In the genomic region with DNA sequence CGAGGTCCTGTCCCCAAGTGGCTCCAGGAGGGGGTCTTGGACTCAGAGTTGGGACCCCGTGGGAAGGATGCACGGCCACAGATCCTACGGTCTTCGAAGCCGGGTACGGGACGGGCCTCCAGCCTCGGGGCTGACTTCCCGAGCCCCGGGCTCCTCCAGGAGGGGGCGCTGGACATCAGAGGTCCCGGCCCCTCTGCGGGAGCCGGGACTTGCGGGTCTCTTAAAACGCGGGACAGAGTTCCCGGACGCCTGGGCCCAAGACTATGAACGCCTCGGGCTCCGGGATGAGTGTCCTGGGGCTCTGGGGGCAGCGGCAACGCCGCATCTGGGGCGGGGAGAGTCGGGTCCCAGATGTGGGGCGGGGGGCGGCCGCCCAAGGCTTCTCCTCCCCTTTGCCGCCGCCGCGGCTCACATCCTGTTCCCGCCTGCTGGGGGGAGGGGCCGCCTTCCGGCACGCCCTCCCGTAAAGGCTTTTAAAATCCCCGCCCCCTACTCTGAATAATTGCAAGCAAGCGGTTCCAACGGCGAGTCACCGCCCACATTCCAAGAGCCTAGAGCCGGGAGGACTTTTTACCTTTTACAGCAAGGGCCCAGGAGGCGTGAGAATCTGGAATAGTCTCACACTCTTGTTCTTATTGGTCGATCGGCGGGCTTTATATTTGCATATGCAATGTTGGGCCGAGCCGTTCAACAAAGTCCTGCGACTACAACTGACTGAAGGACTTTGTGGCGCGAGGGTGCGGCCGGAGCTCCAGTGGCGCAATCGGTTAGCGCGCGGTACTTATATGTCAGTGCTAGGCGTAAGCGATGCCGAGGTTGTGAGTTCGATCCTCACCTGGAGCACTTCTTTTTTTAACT, we compare ENCODE assay signal across 8 mouse cellular contexts. TPM values are rescaled to one million over a fixed set of nuclear protein-coding genes. Genes with fewer than 3 reads are reported as not detected.
DNase-seq lines count a peak whose midpoint lies in the region; ATAC-seq and TF ChIP-seq lines count a peak whose summit lies in the region.

Gene Plekhg2, minus strand, starts transcription at position 349 of the 858 bp plus-strand sequence.

- H3K27me3 ChIP-seq in G1E (ENCODE audit: insufficient read depth, low read length): peaks cover 12% of the 10 kb centered on the region; the same call in 1 of the 2 replicates
- H3K27me3 ChIP-seq in forebrain, embryonic 16.5 days (replicated peaks; ENCODE audit: control insufficient read depth, insufficient read depth, low read length): no peaks in the 10 kb centered on the region
- no peaks in the 10 kb centered on the region for H3K27me3 ChIP-seq in lung, embryonic 14.5 days (ENCODE audit: insufficient read depth, low read length)
- H3K27me3 ChIP-seq in thymus, adult 2 months (ENCODE audit: control insufficient read depth, insufficient read depth, low read length): no peaks in the 10 kb centered on the region

- peak; percentile 88 for DNase-seq in G1E (ENCODE audit: low spot score)
- DNase-seq in cerebellum, adult 18-20 months: peak; percentile 86 to 92
- peak; percentile 99 to 100 for DNase-seq in heart, postnatal 36 days
- peak; percentile 87 to 92 for DNase-seq in layer of hippocampus, adult 2 months (ENCODE audit: low spot score in 2 of 2)
- peak; percentile 100 for DNase-seq in lung, embryonic 14.5 days
- peak; percentile 96 for DNase-seq in thymus, adult 2 months

- H3K4me3 ChIP-seq in G1E (ENCODE audit: low read depth, low read length): peak within 1 kb of the TSS; percentile 75
- H3K4me3 ChIP-seq in forebrain, embryonic 16.5 days (replicated peaks; ENCODE audit: low read length): peak within 1 kb of the TSS; percentile 75
- H3K4me3 ChIP-seq in layer of hippocampus, adult 2 months: peak within 1 kb of the TSS; percentile 68
- H3K4me3 ChIP-seq in lung, embryonic 14.5 days (ENCODE audit: low read depth, low read length): peak within 1 kb of the TSS; percentile 87
- peak within 1 kb of the TSS; percentile 52 for H3K4me3 ChIP-seq in olfactory bulb, adult 2 months (ENCODE audit: insufficient read depth, low read depth, low read length)
- H3K4me3 ChIP-seq in thymus, adult 2 months (ENCODE audit: control insufficient read depth, insufficient read depth, low read length): peak within 1 kb of the TSS; percentile 97

- H3K9me3 ChIP-seq in G1E (replicated peaks): no peaks in the 10 kb centered on the region
- H3K9me3 ChIP-seq in forebrain, embryonic 16.5 days (ENCODE audit: control insufficient read depth, low read length): no peaks in the 10 kb centered on the region
- H3K9me3 ChIP-seq in lung, embryonic 14.5 days (ENCODE audit: low read depth, low read length): no peaks in the 10 kb centered on the region

- ATAC-seq in G1E (ENCODE audit: extremely low read depth, insufficient number of reproducible peaks, low FRiP score, poor library complexity, severe bottlenecking): peak; percentile 81
- peak; percentile 81 for ATAC-seq in forebrain, embryonic 16.5 days
- peak; percentile 88 for ATAC-seq in lung, embryonic 14.5 days (ENCODE audit: insufficient read depth)

- peak within 1 kb of the TSS; percentile 88 for H3K4me2 ChIP-seq in forebrain, embryonic 16.5 days (ENCODE audit: low read length)
- H3K4me2 ChIP-seq in lung, embryonic 14.5 days: peak within 1 kb of the TSS; percentile 88

- intact Hi-C loops in heart, postnatal 36 days (cut with DNase I): loop anchor here (1.0 to 10.0 kb wide), 3 partner anchors 14 to 1038 kb away; partner anchors contain the start of gene Ltbp4

- H3K9ac ChIP-seq in forebrain, embryonic 16.5 days (replicated peaks; ENCODE audit: low read depth, low read length): peak within 1 kb of the TSS; percentile 85
- peak within 1 kb of the TSS; percentile 96 for H3K9ac ChIP-seq in lung, embryonic 14.5 days

- no peak; the same call in 1 of the 2 replicates for TF ChIP-seq POLR2A in olfactory bulb, adult 2 months (IDR thresholded peaks at IDR 0.05; ENCODE audit: insufficient read depth, low read depth, low read length)
- peak; percentile 51 for TF ChIP-seq POLR2A in thymus, adult 2 months (IDR thresholded peaks at IDR 0.05; ENCODE audit: control insufficient read depth, extremely low read depth, insufficient read depth, low read length, poor library complexity)

- under 1% methylated on average over 53 of the region's 66 CpGs for WGBS in forebrain, embryonic 16.5 days
- under 1% methylated on average over 62 of the region's 66 CpGs for WGBS in lung, embryonic 14.5 days
- under 1% methylated on average over 64 of the region's 66 CpGs for WGBS in olfactory bulb, adult 2 months
- under 1% methylated on average over 62 of the region's 66 CpGs for WGBS in thymus, adult 2 months

- peaks cover 64% of the 10 kb centered on the region for H3K4me1 ChIP-seq in G1E (ENCODE audit: insufficient read depth, low read depth, low read length)
- peaks cover 39% of the 10 kb centered on the region for H3K4me1 ChIP-seq in forebrain, embryonic 16.5 days (replicated peaks; ENCODE audit: control insufficient read depth, insufficient read depth, low read length)
- peaks cover 18% of the 10 kb centered on the region for H3K4me1 ChIP-seq in lung, embryonic 14.5 days (ENCODE audit: insufficient read depth)
- peaks cover 17% of the 10 kb centered on the region for H3K4me1 ChIP-seq in olfactory bulb, adult 2 months (ENCODE audit: control insufficient read depth, insufficient read depth, low read length)
- peaks cover 43% of the 10 kb centered on the region for H3K4me1 ChIP-seq in thymus, adult 2 months (replicated peaks; ENCODE audit: control insufficient read depth, insufficient read depth, low read length)

- H3K27ac ChIP-seq in forebrain, embryonic 16.5 days (ENCODE audit: low read length): peak within 1 kb of the TSS; percentile 83
- H3K27ac ChIP-seq in layer of hippocampus, adult 2 months: peak within 1 kb of the TSS; percentile 77
- peak within 1 kb of the TSS; percentile 97 for H3K27ac ChIP-seq in lung, embryonic 14.5 days (ENCODE audit: low read depth)
- H3K27ac ChIP-seq in olfactory bulb, adult 2 months (ENCODE audit: insufficient read depth, low read depth, low read length): peak within 1 kb of the TSS; percentile 59; the same call in 1 of the 2 replicates
- H3K27ac ChIP-seq in thymus, adult 2 months (ENCODE audit: control insufficient read depth, insufficient read depth, low read length): peak within 1 kb of the TSS; percentile 84

- peaks cover 30% of the 10 kb centered on the region for H3K36me3 ChIP-seq in G1E (replicated peaks)
- no peaks in the 10 kb centered on the region for H3K36me3 ChIP-seq in forebrain, embryonic 16.5 days (ENCODE audit: control insufficient read depth, insufficient read depth)
- H3K36me3 ChIP-seq in lung, embryonic 14.5 days (ENCODE audit: insufficient read depth): peaks cover 36% of the 10 kb centered on the region
- peaks cover 5% of the 10 kb centered on the region for H3K36me3 ChIP-seq in thymus, adult 2 months (ENCODE audit: control insufficient read depth, insufficient read depth, low read length)

- TF ChIP-seq CTCF in G1E (IDR thresholded peaks at IDR 0.05; ENCODE audit: low read depth, low read length): peak; percentile 51
- peak; percentile 79 for TF ChIP-seq CTCF in layer of hippocampus, adult 2 months (conservative IDR thresholded peaks at IDR 0.05)
- peak; percentile 69 for TF ChIP-seq CTCF in lung, embryonic 14.5 days (IDR thresholded peaks at IDR 0.05; ENCODE audit: low read depth)
- peak; percentile 55 for TF ChIP-seq CTCF in olfactory bulb, adult 2 months (IDR thresholded peaks at IDR 0.05; ENCODE audit: insufficient read depth, low read depth, low read length)
- peak; percentile 97 for TF ChIP-seq CTCF in thymus, adult 2 months (IDR thresholded peaks at IDR 0.05; ENCODE audit: borderline replicate concordance, control insufficient read depth, extremely low read depth, insufficient read depth, low read length, poor library complexity)

RNA-seq across cellular contexts. Expression of gene Plekhg2, which starts in this region (rescaled TPM):
- total RNA-seq in G1E (2014; fragmentation: Nextera tagmentation) (2.9 and 5.2 TPM in 2 replicates), G1E (2017) (1.7 and 3.4 TPM in 2 replicates)
- 8.0 and 8.2 TPM in 2 replicates for polyA plus RNA-seq in G1E (2012)
- polyA plus RNA-seq in forebrain, embryonic 16.5 days (2015; fragmentation: Nextera tagmentation; extraction: Ambion mirVana): 40.7 and 50.8 TPM in 2 replicates
- total RNA-seq in heart, postnatal 36 days (2021): 10 to 100 TPM; 15.1 to 15.8 TPM
- 1 to 10 TPM; 5.9 to 6.8 TPM for total RNA-seq in layer of hippocampus, adult 2 months (2021)
- 74.1 and 75.1 TPM in 2 replicates for polyA plus RNA-seq in lung, embryonic 14.5 days (2014; fragmentation: Nextera tagmentation; extraction: Ambion mirVana)
- not detected in 2 replicates for polyA plus RNA-seq in olfactory bulb, adult 2 months (2012; ENCODE audit: insufficient read depth, insufficient read length, low replicate concordance, missing spikeins)
- 187 and 211 TPM in 2 replicates for polyA plus RNA-seq in thymus, adult 2 months (2012; rRNA removed)

Comparison
In these comparisons a context has a peak if more than half of its experiments do, and no peak if none do; other contexts are left out.
1. Peak in every context shown above with its lines: DNase-seq, ATAC-seq, H3K4me3 ChIP-seq and H3K27ac ChIP-seq.